Mouse (Mus musculus): Measurements from ENCODE around the gene Tspan11. TPM values are rescaled to one million over a fixed set of nuclear protein-coding genes. Genes with fewer than 3 reads are reported as not detected.
A peak's percentile ranks its signal among the peaks of the same experiment; 100 is the strongest.

The Tspan11 gene
- polyA plus RNA-seq, 1 experiment, result 0.99 TPM

DNA sequence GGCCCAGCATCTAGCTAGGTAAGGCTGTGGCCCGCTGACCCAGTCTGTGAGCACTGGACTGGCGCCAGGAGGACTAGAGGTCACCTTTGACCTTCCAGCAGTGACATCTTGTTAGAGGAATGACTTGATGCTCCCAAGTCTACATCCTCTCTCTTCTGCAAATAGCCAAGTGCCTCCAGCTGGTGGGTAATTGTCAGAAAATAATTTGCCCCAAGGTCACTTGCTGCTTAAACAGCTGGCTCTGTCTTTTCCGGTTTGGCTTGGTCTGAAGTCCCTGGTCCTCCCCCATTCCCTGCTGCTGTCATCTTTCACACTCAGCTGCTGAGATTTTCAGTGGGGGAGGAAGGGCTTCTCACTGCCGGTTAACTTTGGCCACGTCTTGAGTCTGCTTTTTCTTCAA lies 45.3 kb downstream of the Tspan11 start:
- Histone ChIP-seq H3K79me3 (ENCODE audit: low read depth) (no peaks in the 10 kb centered on the region), H3K4me3 (ENCODE audit: insufficient read depth, poor library complexity, severe bottlenecking) (no peak overlapping the region), H3K36me3 (ENCODE audit: control insufficient read depth, insufficient read depth) (no peaks in the 10 kb centered on the region), H3K79me2 (ENCODE audit: control insufficient read depth, insufficient read depth) (no peaks in the 10 kb centered on the region), H3ac (ENCODE audit: control insufficient read depth, insufficient read length, low read depth) (no peak overlapping the region), H3K27me3 (ENCODE audit: control insufficient read depth, insufficient read depth, insufficient read length) (peaks cover 3% of the 10 kb centered on the region)
- TF ChIP-seq MAX (IDR thresholded peaks at IDR 0.05), result no peak

DNA sequence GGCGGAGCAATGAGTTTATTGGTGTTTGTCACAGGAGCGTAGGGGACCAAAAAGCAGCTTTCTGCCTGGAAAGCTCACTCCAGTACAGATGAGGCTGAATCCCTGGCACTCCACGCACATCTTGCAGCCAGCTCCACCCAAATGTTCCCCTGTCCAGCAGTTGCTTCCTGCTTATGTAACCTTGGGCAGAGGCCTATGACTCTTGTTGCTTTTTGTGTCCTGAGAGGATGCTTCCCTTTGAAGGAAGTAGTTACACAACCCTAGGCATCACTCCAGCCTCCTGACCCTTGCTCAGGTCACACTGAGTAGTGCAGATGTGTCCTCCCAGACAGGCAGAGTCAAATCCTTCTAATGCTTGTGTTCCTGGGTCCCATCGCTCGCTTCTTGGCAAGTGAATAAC lies 46.5 kb downstream of the Tspan11 start:
- Histone ChIP-seq H3K4me3 (ENCODE audit: insufficient read depth, poor library complexity, severe bottlenecking) (no peak overlapping the region), H3K79me3 (ENCODE audit: low read depth) (no peaks in the 10 kb centered on the region), H3K36me3 (ENCODE audit: control insufficient read depth, insufficient read depth) (no peaks in the 10 kb centered on the region), H3ac (ENCODE audit: control insufficient read depth, insufficient read length, low read depth) (no peak overlapping the region), H3K27me3 (ENCODE audit: control insufficient read depth, insufficient read depth, insufficient read length) (peaks cover 6% of the 10 kb centered on the region), H3K79me2 (ENCODE audit: control insufficient read depth, insufficient read depth) (no peaks in the 10 kb centered on the region)
- no peak for TF ChIP-seq MAX (IDR thresholded peaks at IDR 0.05)
- TF ChIP-seq MYOG (IDR thresholded peaks at IDR 0.05; ENCODE audit: control insufficient read depth, extremely low read depth, insufficient read length), result no peak
- no peak for TF ChIP-seq MYOD1 (IDR thresholded peaks at IDR 0.05; ENCODE audit: control insufficient read depth, insufficient read length, low read depth)
- no peak for TF ChIP-seq CEBPB (IDR thresholded peaks at IDR 0.05; ENCODE audit: low read depth)
- TF ChIP-seq CTCF (IDR thresholded peaks at IDR 0.05; ENCODE audit: control insufficient read depth, insufficient read depth, insufficient read length), result no peak
- TF ChIP-seq USF1 (IDR thresholded peaks at IDR 0.05; ENCODE audit: low read depth), result no peak
- TF ChIP-seq FOSL1 (IDR thresholded peaks at IDR 0.05; ENCODE audit: insufficient read depth, low read length, poor library complexity, severe bottlenecking), result no peak

- no peaks in the 10 kb centered on the region for H3K79me2 ChIP-seq (ENCODE audit: control insufficient read depth, insufficient read depth)
- no peak overlapping the region for H3ac ChIP-seq (ENCODE audit: control insufficient read depth, insufficient read length, low read depth)
- no peaks in the 10 kb centered on the region for H3K79me3 ChIP-seq (ENCODE audit: low read depth)
- H3K4me3 ChIP-seq (ENCODE audit: insufficient read depth, poor library complexity, severe bottlenecking), result no peak overlapping the region
- H3K36me3 ChIP-seq (ENCODE audit: control insufficient read depth, insufficient read depth), result no peaks in the 10 kb centered on the region
- H3K27me3 ChIP-seq (ENCODE audit: control insufficient read depth, insufficient read depth, insufficient read length), result peaks cover 4% of the 10 kb centered on the region
- no peak for TF ChIP-seq MAX (IDR thresholded peaks at IDR 0.05)
- no peak for TF ChIP-seq MYOG (IDR thresholded peaks at IDR 0.05; ENCODE audit: control insufficient read depth, extremely low read depth, insufficient read length)
- TF ChIP-seq CTCF (IDR thresholded peaks at IDR 0.05; ENCODE audit: control insufficient read depth, insufficient read depth, insufficient read length), result no peak
Measured at GRCm38 (mm10) chr6:127935105-127935504, 47.7 kb downstream of the Tspan11 start.

DNA sequence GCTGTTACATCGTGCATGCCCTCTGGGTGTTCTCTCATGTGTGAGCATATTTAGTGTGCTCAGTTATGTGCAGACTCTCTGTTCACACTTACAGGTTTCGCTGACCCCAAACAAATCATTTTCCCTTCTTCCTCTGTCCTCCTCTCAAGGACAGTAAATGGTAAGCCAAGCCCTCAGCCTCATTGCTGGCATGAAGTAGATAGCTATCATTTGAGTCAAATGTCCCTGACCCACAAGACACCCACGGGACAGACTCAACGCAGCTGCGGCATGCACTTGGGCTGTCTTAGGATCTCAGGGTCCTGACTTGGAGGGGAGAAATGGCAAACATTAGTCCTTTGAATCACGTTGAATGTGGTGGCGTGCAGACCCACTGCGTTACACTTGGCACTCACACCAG lies 55.0 kb downstream of the Tspan11 start:
- Histone ChIP-seq H3K4me3 (ENCODE audit: insufficient read depth, poor library complexity, severe bottlenecking) (no peak overlapping the region), H3K79me3 (ENCODE audit: low read depth) (no peaks in the 10 kb centered on the region), H3K36me3 (ENCODE audit: control insufficient read depth, insufficient read depth) (no peaks in the 10 kb centered on the region), H3ac (ENCODE audit: control insufficient read depth, insufficient read length, low read depth) (no peak overlapping the region), H3K79me2 (ENCODE audit: control insufficient read depth, insufficient read depth) (no peaks in the 10 kb centered on the region), H3K27me3 (ENCODE audit: control insufficient read depth, insufficient read depth, insufficient read length) (peaks cover 33% of the 10 kb centered on the region)
- TF ChIP-seq CEBPB (IDR thresholded peaks at IDR 0.05; ENCODE audit: low read depth) (no peak), MYOD1 (IDR thresholded peaks at IDR 0.05; ENCODE audit: control insufficient read depth, insufficient read length, low read depth) (no peak), USF1 (IDR thresholded peaks at IDR 0.05; ENCODE audit: low read depth) (no peak), CTCF (IDR thresholded peaks at IDR 0.05; ENCODE audit: control insufficient read depth, insufficient read depth, insufficient read length) (no peak), MYOG (IDR thresholded peaks at IDR 0.05; ENCODE audit: control insufficient read depth, extremely low read depth, insufficient read length) (no peak), FOSL1 (IDR thresholded peaks at IDR 0.05; ENCODE audit: insufficient read depth, low read length, poor library complexity, severe bottlenecking) (no peak), MAX (IDR thresholded peaks at IDR 0.05) (no peak)

DNA sequence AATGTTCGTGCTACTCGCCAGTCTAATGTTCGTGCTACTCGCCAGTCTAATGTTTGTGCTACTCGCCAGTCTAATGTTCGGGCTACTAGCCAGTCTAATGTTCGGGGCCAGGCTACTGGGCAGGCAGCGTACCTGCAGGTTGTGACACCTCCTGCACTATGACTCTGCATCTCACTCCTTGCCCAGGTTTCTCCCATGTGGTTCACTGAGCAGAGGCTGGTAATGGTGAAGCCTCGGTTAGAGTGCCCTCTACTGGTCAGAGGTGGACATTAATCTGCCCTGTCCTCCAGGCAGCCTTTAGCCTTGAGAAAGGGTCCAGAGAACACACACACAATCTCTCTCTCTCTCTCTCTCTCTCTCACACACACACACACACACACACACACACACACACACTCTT lies 58.3 kb downstream of the Tspan11 start:
- H3K36me3 ChIP-seq (ENCODE audit: control insufficient read depth, insufficient read depth), result no peaks in the 10 kb centered on the region
- peaks cover 63% of the 10 kb centered on the region for H3K27me3 ChIP-seq (ENCODE audit: control insufficient read depth, insufficient read depth, insufficient read length)
- TF ChIP-seq USF1 (IDR thresholded peaks at IDR 0.05; ENCODE audit: low read depth), result no peak
- peak; percentile 59 for TF ChIP-seq CTCF (IDR thresholded peaks at IDR 0.05; ENCODE audit: control insufficient read depth, insufficient read depth, insufficient read length)
- no peaks in the 10 kb centered on the region for H3K79me3 ChIP-seq (ENCODE audit: low read depth)
- H3K79me2 ChIP-seq (ENCODE audit: control insufficient read depth, insufficient read depth), result no peaks in the 10 kb centered on the region
- no peak overlapping the region for H3ac ChIP-seq (ENCODE audit: control insufficient read depth, insufficient read length, low read depth)
- H3K4me3 ChIP-seq (ENCODE audit: insufficient read depth, poor library complexity, severe bottlenecking), result no peak overlapping the region

DNA sequence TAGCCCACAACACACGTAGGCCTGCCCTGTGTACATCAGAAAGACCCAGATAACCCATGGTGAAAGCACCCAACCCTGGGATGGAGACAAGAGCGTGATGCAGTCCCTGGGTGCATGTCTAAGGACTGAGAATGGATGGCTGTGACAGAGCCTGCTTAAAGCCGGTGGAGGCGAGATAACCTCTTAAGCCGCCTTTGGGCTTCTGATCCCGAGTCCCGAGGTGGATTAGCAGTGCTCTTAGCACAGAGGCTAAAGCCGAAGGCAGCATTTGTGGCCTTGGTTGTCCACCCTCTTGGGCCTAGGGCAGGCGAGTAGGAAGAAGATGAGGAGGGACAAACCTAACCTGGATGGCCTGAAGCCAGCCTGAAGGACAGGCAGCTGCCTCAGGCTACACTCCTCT lies 61.3 kb downstream of the Tspan11 start:
- TF ChIP-seq MYOG (IDR thresholded peaks at IDR 0.05; ENCODE audit: control insufficient read depth, extremely low read depth, insufficient read length), result no peak
- no peak for TF ChIP-seq FOSL1 (IDR thresholded peaks at IDR 0.05; ENCODE audit: insufficient read depth, low read length, poor library complexity, severe bottlenecking)
- TF ChIP-seq MYOD1 (IDR thresholded peaks at IDR 0.05; ENCODE audit: control insufficient read depth, insufficient read length, low read depth), result no peak
- TF ChIP-seq USF1 (IDR thresholded peaks at IDR 0.05; ENCODE audit: low read depth), result no peak
- no peak for TF ChIP-seq MAX (IDR thresholded peaks at IDR 0.05)
- TF ChIP-seq CEBPB (IDR thresholded peaks at IDR 0.05; ENCODE audit: low read depth), result no peak
- TF ChIP-seq CTCF (IDR thresholded peaks at IDR 0.05; ENCODE audit: control insufficient read depth, insufficient read depth, insufficient read length), result no peak
- Histone ChIP-seq H3K4me3 (ENCODE audit: insufficient read depth, poor library complexity, severe bottlenecking) (no peak overlapping the region), H3K27me3 (ENCODE audit: control insufficient read depth, insufficient read depth, insufficient read length) (peaks cover 71% of the 10 kb centered on the region)

More for the DNA sequence above, 61.3 kb downstream of the Tspan11 start:
- Histone ChIP-seq H3K79me2 (ENCODE audit: control insufficient read depth, insufficient read depth) (no peaks in the 10 kb centered on the region), H3ac (ENCODE audit: control insufficient read depth, insufficient read length, low read depth) (no peak overlapping the region), H3K36me3 (ENCODE audit: control insufficient read depth, insufficient read depth) (no peaks in the 10 kb centered on the region), H3K79me3 (ENCODE audit: low read depth) (no peaks in the 10 kb centered on the region)

Measured in C2C12 (cell line).